Mouse (Mus musculus) c-Kit-negative CD71-positive TER-119-positive erythroid progenitor cells, embryonic 14.5 days (primary cell): ENCODE measurements around the gene Pde6d.
"Not testable (repeated sequence)": the region's sequence is repeated elsewhere in the genome, so short reads cannot be mapped to it uniquely, and the experiment has no call there.

ENCODE experiments used
- DNase-seq: peaks from one replicate; pipeline ENCODE4 v3.0.0-alpha.2; 2013; ENCODE audit warnings: low read depth, low spot score

Pde6d gene

GRCm38 (mm10) chr1:86569292-86569860 is 13.1 kb downstream of the Pde6d start:
- DNase-seq, result no peak

DNA sequence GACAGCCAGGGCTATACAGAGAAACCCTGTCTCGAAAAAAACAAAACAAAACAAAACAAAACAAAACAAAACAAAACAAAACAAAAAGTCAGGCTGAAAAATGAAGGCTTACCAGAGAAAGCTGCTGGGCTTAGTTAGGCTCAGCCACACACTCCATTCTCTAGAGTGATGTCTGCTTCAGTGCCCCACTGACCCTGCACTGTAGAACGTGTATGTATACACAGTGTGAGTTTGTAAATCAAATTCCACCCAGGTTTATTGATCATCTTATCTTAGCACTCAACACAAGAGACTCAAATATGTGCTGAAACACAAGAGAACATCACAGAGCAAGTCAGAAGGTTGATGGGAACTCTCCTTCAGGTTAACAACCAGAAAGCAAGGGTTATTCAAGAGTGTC is 14.0 kb downstream of the Pde6d start:
- DNase-seq, result no peak

GRCm38 (mm10) chr1:86562663-86563062 is 19.8 kb downstream of the Pde6d start:
- DNase-seq, result no peak

DNA sequence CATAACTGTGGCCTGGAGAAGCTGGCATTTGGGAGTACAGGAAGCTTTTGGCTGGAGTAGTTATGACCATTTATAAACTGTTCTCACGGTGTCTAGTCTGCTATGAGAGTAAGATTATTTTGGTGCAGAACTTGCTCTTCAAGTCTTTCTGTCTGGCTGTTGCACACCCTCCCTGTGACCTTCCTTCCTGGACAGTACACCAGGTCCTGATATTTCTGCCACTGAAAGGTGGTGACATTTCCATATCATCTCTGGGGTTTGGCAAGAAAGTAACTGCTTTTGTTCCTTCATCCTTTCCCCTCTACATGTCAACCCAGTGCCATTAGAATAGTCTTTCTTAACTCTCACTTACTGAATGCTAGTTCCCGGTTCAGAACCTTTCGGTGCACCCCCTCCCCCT is 23.2 kb downstream of the Pde6d start:
- DNase-seq, result no peak

DNA sequence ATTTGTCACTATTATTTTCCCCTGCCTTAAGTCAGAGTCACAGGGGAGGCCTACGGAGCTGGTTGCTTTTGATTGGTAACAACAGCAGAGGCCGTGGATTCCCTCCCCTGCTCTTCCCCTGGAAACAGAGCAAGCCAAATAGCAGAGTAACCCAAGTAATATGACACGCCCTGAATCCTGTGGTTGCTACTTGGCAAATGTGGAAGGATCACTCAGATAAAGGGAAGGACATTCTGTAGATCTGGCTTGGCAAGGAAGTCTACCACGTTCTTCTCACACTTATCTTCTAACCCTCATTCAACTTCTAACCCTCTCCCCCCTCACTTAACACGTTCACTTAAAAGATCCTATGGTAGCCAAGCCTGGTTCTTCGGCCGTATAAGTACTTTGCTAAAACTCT is 24.6 kb downstream of the Pde6d start:
- no peak for DNase-seq

- no peak for DNase-seq
These were observed 26.8 kb downstream of the Pde6d start for GRCm38 (mm10) chr1:86555665-86556064.

DNA sequence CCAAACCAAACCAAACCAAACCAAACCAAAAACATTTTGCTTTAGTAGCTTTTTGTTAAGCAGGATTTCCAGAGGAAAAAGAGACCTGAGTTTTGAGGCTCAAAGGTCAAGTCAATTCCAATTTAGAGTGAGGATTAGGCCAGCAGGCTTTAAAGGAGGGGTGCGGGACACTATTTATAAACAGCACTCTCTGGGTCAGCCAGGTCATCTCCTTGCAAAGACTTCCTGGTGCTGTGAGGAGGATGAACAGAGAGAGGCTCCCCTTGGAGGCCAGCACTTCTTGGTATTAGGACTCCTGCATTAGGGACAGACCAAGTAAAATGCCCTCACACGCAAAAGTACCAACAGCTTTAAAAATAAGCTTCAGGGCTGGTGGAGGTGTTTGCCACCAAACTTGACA is 30.6 kb downstream of the Pde6d start:
- DNase-seq, result no peak

GRCm38 (mm10) chr1:86551299-86551698 is 31.1 kb downstream of the Pde6d start:
- no peak for DNase-seq

GRCm38 (mm10) chr1:86546797-86547196 is 35.6 kb downstream of the Pde6d start:
- no peak for DNase-seq

GRCm38 (mm10) chr1:86542584-86542983 is 39.8 kb downstream of the Pde6d start:
- no peak for DNase-seq

GRCm38 (mm10) chr1:86539583-86539982 is 42.8 kb downstream of the Pde6d start:
- not testable (repeated sequence) for DNase-seq

DNA sequence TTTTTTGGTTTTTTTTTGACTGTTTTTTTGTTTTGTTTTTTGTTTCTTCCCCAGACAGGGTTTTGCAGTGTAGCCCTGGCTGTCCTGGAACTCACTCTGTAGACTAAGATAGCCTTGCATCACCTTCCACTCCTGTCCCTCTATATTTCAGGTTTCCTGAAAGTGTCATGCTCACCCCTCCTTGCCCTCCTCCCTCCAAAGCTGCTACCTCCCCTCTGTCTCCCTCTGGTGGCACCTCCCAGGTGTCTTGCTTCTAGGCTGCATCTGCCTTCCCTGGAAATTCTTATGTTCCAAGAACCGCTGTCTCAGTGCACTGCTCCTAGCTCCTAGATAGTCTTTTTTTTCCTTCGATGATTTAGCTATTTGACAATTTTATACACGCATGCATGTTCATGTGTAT is 44.0 kb downstream of the Pde6d start:
- no peak for DNase-seq

DNA sequence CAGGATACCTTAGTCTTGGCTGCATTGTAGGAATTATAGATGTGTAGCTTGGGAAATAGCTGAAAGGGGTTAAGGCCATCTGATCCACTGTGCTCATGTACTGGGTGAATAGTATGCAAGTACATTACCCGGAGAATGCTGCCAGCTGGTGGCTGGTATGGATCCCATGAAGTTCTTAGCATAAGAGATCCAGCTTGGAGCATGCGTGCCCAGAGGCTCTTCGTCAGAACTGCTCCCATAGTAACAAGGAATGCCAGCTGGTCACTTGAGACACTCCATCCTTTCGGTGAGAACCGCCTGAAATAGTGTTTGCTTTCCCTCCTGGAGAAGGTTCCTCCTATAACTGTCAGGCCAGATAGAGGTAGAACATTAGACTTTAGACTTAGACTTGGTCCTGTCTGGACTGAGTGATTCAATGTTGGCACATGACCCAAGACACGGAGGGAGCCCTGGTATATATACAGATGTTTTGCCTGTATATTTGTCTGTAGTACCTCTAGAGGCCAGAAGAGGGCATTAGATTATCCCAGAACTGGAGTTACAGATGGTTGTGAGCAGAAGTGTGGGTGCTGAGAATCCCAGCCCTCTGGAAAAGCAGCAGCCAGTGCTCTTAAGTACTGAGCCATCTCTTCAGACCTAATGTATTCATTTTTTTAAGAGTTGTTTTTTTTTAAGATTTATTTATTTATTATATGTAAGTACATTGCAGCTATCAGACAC is 48.9 kb downstream of the Pde6d start:
- DNase-seq, result no peak

DNA sequence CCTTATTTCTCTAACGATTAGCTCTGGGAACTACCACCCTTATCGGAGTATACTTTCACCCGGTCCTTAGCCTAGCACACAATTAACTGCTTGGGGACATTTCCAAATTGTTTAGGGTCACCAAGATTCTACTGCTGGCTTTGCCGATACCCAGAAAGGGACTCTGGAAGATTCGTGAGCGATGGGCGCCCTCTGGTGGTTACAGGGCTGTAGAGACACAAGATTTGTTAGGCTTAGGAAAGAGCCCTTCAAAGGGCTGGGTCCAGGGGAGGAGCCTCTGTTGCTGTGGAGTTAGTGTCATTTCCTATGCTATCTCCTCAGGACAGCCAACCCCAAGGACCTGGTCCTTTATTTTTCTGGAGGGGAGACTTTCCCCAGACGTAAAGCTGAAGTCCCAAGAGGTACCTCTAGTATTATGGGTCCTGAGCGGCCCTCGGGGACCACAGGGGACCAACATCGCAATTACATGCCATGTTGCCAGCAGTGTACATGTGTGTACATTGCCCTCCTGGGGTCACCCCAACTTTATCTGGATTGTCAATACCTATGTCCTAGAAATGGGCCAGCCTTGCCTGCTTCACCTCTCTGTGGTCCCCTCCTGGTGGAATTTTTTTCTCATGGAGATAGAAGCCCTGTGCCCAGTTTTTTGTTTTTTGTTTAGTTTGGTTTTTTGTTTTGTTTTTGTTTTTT is 49.9 kb downstream of the Pde6d start:
- peak; percentile 95 for DNase-seq

DNA sequence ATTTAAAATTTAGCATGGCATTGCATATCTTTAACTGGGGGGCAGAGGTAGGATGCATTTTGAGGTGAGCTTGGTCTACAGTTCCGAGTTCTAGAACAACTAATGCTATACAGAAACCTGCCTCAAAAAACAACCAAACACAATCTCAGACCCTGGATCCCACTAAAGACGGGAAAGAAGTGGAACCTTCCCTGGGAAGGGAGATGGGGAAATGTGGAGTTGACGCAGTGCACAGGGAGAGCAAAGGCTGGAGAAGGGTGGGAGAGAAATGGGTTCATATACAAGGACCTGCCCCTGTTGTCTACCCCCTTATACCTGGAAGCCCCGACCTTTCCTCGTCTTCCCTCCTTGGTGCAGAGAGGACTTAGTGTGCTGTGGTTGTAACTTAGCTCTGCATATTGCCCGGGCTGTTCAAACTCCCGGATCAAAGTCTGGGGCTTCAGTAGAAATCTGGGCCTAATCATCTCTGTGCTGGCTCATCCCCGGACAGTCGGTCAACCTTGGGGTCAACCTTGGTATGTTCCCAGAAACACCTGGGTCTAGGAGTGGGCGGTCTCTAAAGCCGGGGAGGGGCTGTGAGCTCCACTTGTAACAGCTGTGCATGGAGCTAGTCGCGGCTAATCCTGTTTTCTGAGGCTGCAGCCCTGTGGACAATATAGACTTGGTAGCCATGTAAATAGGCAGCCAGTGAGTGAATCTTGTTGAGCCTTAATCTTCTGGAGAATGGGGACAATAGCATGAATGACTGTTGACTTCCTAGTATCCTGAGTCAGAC is 50.7 kb downstream of the Pde6d start:
- no peak for DNase-seq

- no peak for DNase-seq
These were observed 51.4 kb downstream of the Pde6d start for GRCm38 (mm10) chr1:86530871-86531546.

DNA sequence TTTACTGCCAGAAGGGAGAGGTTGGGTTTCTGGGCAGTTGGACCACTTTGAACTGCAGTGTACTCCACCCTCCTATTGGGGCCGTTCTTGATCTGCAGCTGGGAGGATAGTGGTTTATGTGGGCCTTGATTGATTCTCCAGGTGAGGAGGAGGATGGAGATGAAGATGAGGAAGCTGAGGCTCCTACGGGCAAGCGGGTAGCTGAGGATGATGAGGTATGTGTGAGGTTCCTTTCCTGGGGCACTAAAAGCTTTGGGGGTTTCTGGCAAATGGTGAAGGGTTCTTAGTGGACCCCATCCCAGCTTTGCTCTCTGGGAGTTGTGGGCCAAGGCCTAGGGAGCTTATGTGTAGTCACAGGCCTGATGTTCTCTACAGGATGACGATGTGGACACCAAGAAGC is 52.8 kb downstream of the Pde6d start:
- DNase-seq, result no peak

GRCm38 (mm10) chr1:86528571-86529180 is 53.8 kb downstream of the Pde6d start:
- DNase-seq, result peak; percentile 69

DNA sequence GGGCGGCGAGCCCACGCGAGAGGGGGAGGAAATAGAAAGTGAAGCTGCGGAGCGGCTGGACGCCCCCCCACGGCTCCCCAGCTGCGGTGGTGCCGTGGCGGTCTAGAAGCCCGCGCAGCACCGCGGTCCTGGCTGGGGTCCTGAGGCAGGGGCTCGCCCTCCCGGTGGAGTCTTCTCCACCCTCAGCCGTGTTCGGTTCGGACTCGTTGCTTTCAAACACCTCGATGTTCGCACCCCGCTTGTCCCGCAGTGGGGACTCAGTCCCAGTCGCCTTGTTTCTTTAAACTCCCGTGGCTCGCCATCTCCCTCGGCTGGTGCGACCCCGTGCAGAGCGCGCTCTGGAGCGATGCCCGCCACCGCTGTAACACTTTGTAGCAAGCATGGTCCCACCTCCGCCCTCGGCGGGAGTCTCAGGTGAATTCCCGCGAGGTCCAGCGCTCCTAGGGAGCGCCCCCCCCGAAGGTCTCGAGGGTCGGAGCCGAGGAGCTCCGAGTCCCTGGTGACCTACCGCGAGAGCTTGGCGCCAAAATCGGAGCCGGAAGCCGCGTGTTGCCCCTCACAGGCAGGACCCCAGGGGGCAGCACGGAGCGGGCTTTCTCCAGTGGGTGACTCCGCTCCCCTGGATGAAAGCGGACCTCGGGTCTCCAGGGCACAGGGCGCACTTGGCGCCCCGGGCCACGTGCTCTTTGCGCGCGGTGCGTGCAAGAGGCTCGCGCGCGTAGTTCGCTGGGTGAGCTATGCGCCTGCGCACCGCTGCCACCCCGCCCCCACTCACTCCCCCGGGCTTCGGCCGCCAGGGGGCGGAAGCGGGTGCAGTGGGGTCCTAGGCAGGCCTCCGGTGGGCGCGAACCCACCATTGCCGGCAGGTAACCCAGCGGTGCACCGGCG is 54.6 kb downstream of the Pde6d start:
- peak; percentile 77 for DNase-seq
